Mouse (Mus musculus) liver, embryonic 14.5 days (tissue): ENCODE measurements around the gene Nfkb1. TPM values are rescaled to one million over a fixed set of nuclear protein-coding genes. Genes with fewer than 3 reads are reported as not detected.
A peak's percentile ranks its signal among the peaks of the same experiment; 100 is the strongest.

Experiments used
- ATAC-seq: fragments of 200-750 bp; cut with Nextera tagmentation; 2 replicates; pipeline ENCODE4 v1.8.0; 2017; ENCODE audit warnings: moderate number of reproducible peaks, mild to moderate bottlenecking, moderate library complexity; ENCODE audit not compliant: insufficient read depth
- DNase-seq, 3 experiments: peaks; one replicate each; pipeline ENCODE4 v3.0.0-alpha.2; 2012 to 2013; ENCODE audit warnings: low read depth in 3 of 3, low spot score in 3 of 3
- H3K27ac ChIP-seq: fragments of 300-500 bp; sonication (generic); 2 replicates; pipeline ENCODE4 v1.5.1; 2014; ENCODE audit warnings: moderate library complexity, mild to moderate bottlenecking, control low read depth, inconsistent platforms
- H3K27me3 ChIP-seq: fragments of 300-500 bp; sonication (generic); 2 replicates; pipeline ENCODE4 v1.6.1; 2014; ENCODE audit warnings: mild to moderate bottlenecking, low read length, moderate library complexity; ENCODE audit not compliant: control insufficient read depth, insufficient read depth
- H3K36me3 ChIP-seq: fragments of 300-500 bp; sonication (generic); replicated peaks from 2 replicates; pipeline ENCODE4 v1.6.1; 2014; ENCODE audit warnings: low read depth; ENCODE audit not compliant: control insufficient read depth, insufficient read depth
- H3K4me1 ChIP-seq, 2 experiments: fragments of 200-500 bp in 1 of 2; fragments of 300-500 bp in 1 of 2; sonication (generic) in 1 of 2; replicated peaks; 2 replicates each; pipeline ENCODE4 v1.6.1; 2012 to 2014; ENCODE audit warnings: antibody characterized with exemption in 1 of 2, inconsistent platforms in 1 of 2, low read length in 1 of 2; ENCODE audit not compliant: control insufficient read depth in 2 of 2, insufficient read depth in 2 of 2
- H3K4me2 ChIP-seq: fragments of 300-500 bp; sonication (generic); 2 replicates; pipeline ENCODE4 v1.6.1; 2014; ENCODE audit warnings: low read depth, mild to moderate bottlenecking, control low read depth, moderate library complexity
- H3K4me3 ChIP-seq, 2 experiments: fragments of 200-500 bp in 1 of 2; fragments of 300-500 bp in 1 of 2; sonication (generic) in 1 of 2; 2 replicates each; pipeline ENCODE4 v1.5.1; 2012 to 2014; ENCODE audit warnings: low read depth in 2 of 2, low read length in 2 of 2, mild to moderate bottlenecking in 2 of 2, control low read depth in 1 of 2, inconsistent platforms in 1 of 2, moderate library complexity in 1 of 2; ENCODE audit not compliant: insufficient read depth in 1 of 2
- H3K9ac ChIP-seq: fragments of 300-500 bp; sonication (generic); replicated peaks from 2 replicates; pipeline ENCODE4 v1.6.1; 2014; ENCODE audit warnings: mild to moderate bottlenecking, control low read depth, moderate library complexity
- H3K9me3 ChIP-seq: fragments of 300-500 bp; sonication (generic); 2 replicates; pipeline ENCODE4 v1.6.1; 2016; ENCODE audit warnings: low read length, mixed read lengths; ENCODE audit not compliant: control insufficient read depth
- CTCF ChIP-seq: IDR thresholded peaks from 2 replicates; pipeline ENCODE4 v1.5.1; 2016; ENCODE audit warnings: antibody characterized with exemption, low read depth, control low read depth
- EP300 ChIP-seq: IDR thresholded peaks from 2 replicates; pipeline ENCODE4 v1.6.1; 2016; ENCODE audit warnings: antibody characterized with exemption, low read depth
- WGBS: fragments of 180-500 bp; shearing (Covaris S2); extraction: QIAGEN DNeasy Blood & Tissue Kit; methylation state at CpG from one replicate; pipeline ENCODE4 v1.1.7; 2014; ENCODE audit not compliant: insufficient replicate concordance; 5-methylcytosine and 5-hydroxymethylcytosine counted together
- polyA plus RNA-seq, 2 experiments: library from polyadenylated mRNA; depleted of rRNA in 1 of 2; stranded (reverse) in 1 of 2; unstranded in 1 of 2; fragments of >200 nt; fragmentation: Nextera tagmentation in 1 of 2; extraction: Ambion mirVana in 1 of 2; gene quantifications; 2 replicates each; pipeline versions ENCODE4 v1.2.1 to v1.2.3; 2012 to 2014

Gene Nfkb1
- polyA plus RNA-seq, 2 experiments = 11.2 to 16.5 TPM

GRCm38 (mm10) chr3:135640856-135641622 is 50.3 kb downstream of the Nfkb1 start:
- Histone ChIP-seq H3K9ac (no peak overlapping the region), H3K27me3 (no peaks in the 10 kb centered on the region), H3K9me3 (no peaks in the 10 kb centered on the region), H3K27ac (no peak overlapping the region), H3K4me2 (no peak overlapping the region), H3K4me1 (peaks cover 15 to 30% of the 10 kb centered on the region in 2 experiments), H3K36me3 (no peaks in the 10 kb centered on the region), H3K4me3 (no peak overlapping the region)
- 64% methylated on average over 16 of the region's 16 CpGs for WGBS
- TF ChIP-seq EP300 = no peak
- ATAC-seq (peak; percentile 60), DNase-seq (no peak)

- Histone ChIP-seq H3K36me3 (no peaks in the 10 kb centered on the region), H3K9ac (no peak overlapping the region), H3K4me1 (peaks cover 24 to 38% of the 10 kb centered on the region in 2 experiments), H3K4me2 (no peak overlapping the region), H3K27me3 (no peaks in the 10 kb centered on the region), H3K4me3 (no peak overlapping the region), H3K27ac (no peak overlapping the region), H3K9me3 (no peaks in the 10 kb centered on the region)
- no peak for DNase-seq
- no peak for ATAC-seq
- no peak for TF ChIP-seq EP300
- TF ChIP-seq CTCF = no peak
- 82% methylated on average over 5 of the region's 5 CpGs for WGBS
Observed at GRCm38 (mm10) chr3:135640203-135640602, 51.1 kb downstream of the Nfkb1 start.

GRCm38 (mm10) chr3:135637592-135637991 is 53.8 kb downstream of the Nfkb1 start:
- H3K36me3 ChIP-seq = no peaks in the 10 kb centered on the region
- TF ChIP-seq CTCF (no peak), EP300 (no peak)
- H3K27ac ChIP-seq = no peak overlapping the region
- no peak overlapping the region for H3K9ac ChIP-seq
- no peak overlapping the region for H3K4me3 ChIP-seq
- DNase-seq (no peak), ATAC-seq (no peak)
- H3K9me3 ChIP-seq = no peaks in the 10 kb centered on the region
- H3K27me3 ChIP-seq = no peaks in the 10 kb centered on the region
- H3K4me2 ChIP-seq = no peak overlapping the region
- H3K4me1 ChIP-seq = peaks cover 24 to 40% of the 10 kb centered on the region in 2 experiments
- WGBS = 31% methylated on average over 5 of the region's 5 CpGs

GRCm38 (mm10) chr3:135636454-135636853 is 54.9 kb downstream of the Nfkb1 start:
- Histone ChIP-seq H3K9me3 (no peaks in the 10 kb centered on the region), H3K4me1 (peaks cover 29 to 42% of the 10 kb centered on the region in 2 experiments), H3K9ac (no peak overlapping the region), H3K4me2 (peak overlapping the region; percentile 40; the same call in 1 of the 2 replicates), H3K27ac (no peak overlapping the region), H3K36me3 (no peaks in the 10 kb centered on the region), H3K4me3 (no peak overlapping the region), H3K27me3 (no peaks in the 10 kb centered on the region)
- TF ChIP-seq EP300 (peak; percentile 47; the same call in 1 of the 2 replicates), CTCF (no peak)
- DNase-seq = peak; percentile 45 to 57 (median 56)
- peak; percentile 83 for ATAC-seq
- WGBS = 14% methylated on average over 14 of the region's 14 CpGs

- Histone ChIP-seq H3K4me3 (no peak overlapping the region), H3K4me2 (peak overlapping the region; percentile 40; the same call in 1 of the 2 replicates), H3K4me1 (peaks cover 27 to 37% of the 10 kb centered on the region in 2 experiments), H3K9me3 (no peaks in the 10 kb centered on the region), H3K27ac (no peak overlapping the region), H3K27me3 (no peaks in the 10 kb centered on the region), H3K36me3 (no peaks in the 10 kb centered on the region), H3K9ac (no peak overlapping the region)
- 46% methylated on average over 14 of the region's 14 CpGs for WGBS
- ATAC-seq (peak; percentile 40), DNase-seq (no peak)
- no peak for TF ChIP-seq CTCF
- TF ChIP-seq EP300 = no peak
Observed at GRCm38 (mm10) chr3:135635646-135636434, 55.5 kb downstream of the Nfkb1 start.
